ENCODE assay signal across 8 mouse cellular contexts in genomic region chr13:71963356-71964351, GRCm38 (mm10). TPM values are rescaled to one million over a fixed set of nuclear protein-coding genes. Genes with fewer than 3 reads are reported as not detected.
DNase-seq lines count a peak whose midpoint lies in the region; ATAC-seq lines count a peak whose summit lies in the region.
"Had no signal": no experiment of that assay in that cellular context is flagged by ENCODE, and none has a peak within 500 bp of the region (broad histone marks: within the 10 kb centered on the region; RNA-seq: fewer than 3 reads in every experiment).

Gene Irx1, minus strand, starts transcription at chr13:71963723.

- H3K27me3 ChIP-seq in embryonic facial prominence, embryonic 10.5 days (replicated peaks; ENCODE audit: low read depth, poor library complexity, severe bottlenecking), result peaks cover 97% of the 10 kb centered on the region
- H3K27me3 ChIP-seq in hindbrain, embryonic 15.5 days, result peaks cover 42% of the 10 kb centered on the region
- H3K27me3 ChIP-seq in liver, embryonic 15.5 days, result peaks cover 100% of the 10 kb centered on the region

- peak; percentile 83 for ATAC-seq in hindbrain, embryonic 15.5 days (ENCODE audit: low FRiP score, low read depth)
- no peak for ATAC-seq in liver, embryonic 15.5 days (ENCODE audit: insufficient read depth)

- no peaks in the 10 kb centered on the region for H3K9me3 ChIP-seq in embryonic facial prominence, embryonic 10.5 days
- H3K9me3 ChIP-seq in hindbrain, embryonic 15.5 days, result no peaks in the 10 kb centered on the region
- no peaks in the 10 kb centered on the region for H3K9me3 ChIP-seq in liver, embryonic 15.5 days (replicated peaks)

- H3K4me1 ChIP-seq in embryonic facial prominence, embryonic 10.5 days, result peaks cover 52% of the 10 kb centered on the region
- H3K4me1 ChIP-seq in hindbrain, embryonic 15.5 days (replicated peaks), result peaks cover 36% of the 10 kb centered on the region
- no peaks in the 10 kb centered on the region; the same call in 1 of the 2 replicates for H3K4me1 ChIP-seq in liver, embryonic 15.5 days (replicated peaks)

- H3K4me3 ChIP-seq in embryonic facial prominence, embryonic 10.5 days, result peak within 1 kb of the TSS; percentile 67
- H3K4me3 ChIP-seq in hindbrain, embryonic 15.5 days, result peak within 1 kb of the TSS; percentile 46
- H3K4me3 ChIP-seq in liver, embryonic 15.5 days (replicated peaks), result peak within 1 kb of the TSS; percentile 24; the same call in 1 of the 2 replicates

- H3K4me2 ChIP-seq in hindbrain, embryonic 15.5 days, result peak within 1 kb of the TSS; percentile 62
- peak within 1 kb of the TSS; percentile 45 for H3K4me2 ChIP-seq in liver, embryonic 15.5 days

- H3K27ac ChIP-seq in embryonic facial prominence, embryonic 10.5 days (replicated peaks), result peak within 1 kb of the TSS; percentile 80
- H3K27ac ChIP-seq in hindbrain, embryonic 15.5 days (replicated peaks), result peak within 1 kb of the TSS; percentile 79
- no peak within 1 kb of the TSS for H3K27ac ChIP-seq in liver, embryonic 15.5 days (replicated peaks)

- DNase-seq in WW6 (ENCODE audit: low read depth, low spot score), result peak; percentile 13
- DNase-seq in embryonic facial prominence, embryonic 10.5 days (ENCODE audit: low spot score), result peak; percentile 89
- DNase-seq in retina, embryonic 14.5 days (ENCODE audit: low spot score), result peak; percentile 47
- no peak for DNase-seq in frontal cortex, postnatal 10 days (ENCODE audit: low spot score in 2 of 2)
- DNase-seq in right cerebral cortex, postnatal 36 days (ENCODE audit: low spot score in 2 of 2), result no peak

- WGBS in embryonic facial prominence, embryonic 10.5 days, result under 1% methylated on average over 100 of the region's 100 CpGs
- under 1% methylated on average over 80 of the region's 100 CpGs for WGBS in hindbrain, embryonic 15.5 days
- 1% methylated on average over 98 of the region's 100 CpGs for WGBS in liver, embryonic 15.5 days (ENCODE audit: insufficient replicate concordance)

- no peaks in the 10 kb centered on the region for H3K36me3 ChIP-seq in embryonic facial prominence, embryonic 10.5 days (replicated peaks)
- H3K36me3 ChIP-seq in hindbrain, embryonic 15.5 days, result no peaks in the 10 kb centered on the region
- no peaks in the 10 kb centered on the region for H3K36me3 ChIP-seq in liver, embryonic 15.5 days (replicated peaks)

- H3K9ac ChIP-seq in hindbrain, embryonic 15.5 days, result peak within 1 kb of the TSS; percentile 67
- no peak within 1 kb of the TSS for H3K9ac ChIP-seq in liver, embryonic 15.5 days

RNA-seq across cellular contexts. Expression of gene Irx1, which starts in this region (rescaled TPM):
- polyA plus RNA-seq in embryonic facial prominence, embryonic 10.5 days (2016; fragmentation: Nextera tagmentation; extraction: Ambion mirVana), result 0.72 and 1.2 TPM in 2 replicates
- polyA plus RNA-seq in hindbrain, embryonic 15.5 days (2015; fragmentation: Nextera tagmentation; extraction: Ambion mirVana), result 8.5 and 8.7 TPM in 2 replicates
- polyA plus RNA-seq in liver, embryonic 15.5 days (2015; fragmentation: Nextera tagmentation; extraction: Ambion mirVana), result not detected in 2 replicates
- polyA plus RNA-seq: testis, adult 2 months had no signal

Comparison
In these comparisons a context has a peak if more than half of its experiments do, and no peak if none do; other contexts are left out.
1. DNase-seq: peak in WW6 (single experiment), embryonic facial prominence, embryonic 10.5 days (single experiment) and retina, embryonic 14.5 days (single experiment); none in frontal cortex, postnatal 10 days (0 of 2) and right cerebral cortex, postnatal 36 days (0 of 2).
2. Peak in every context shown above with its lines, with median percentiles within 50 percentile points of each other: H3K4me3 ChIP-seq.